Mouse (Mus musculus) hindbrain, embryonic 12.5 days (tissue): ENCODE measurements around the gene Gm49711. TPM values are rescaled to one million over a fixed set of nuclear protein-coding genes. Genes with fewer than 3 reads are reported as not detected.
A peak's percentile ranks its signal among the peaks of the same experiment; 100 is the strongest.

Source experiments
- ATAC-seq: fragments of 200-750 bp; cut with Nextera tagmentation; 2 replicates; pipeline ENCODE4 v1.8.0; 2017; ENCODE audit warnings: moderate TSS enrichment; ENCODE audit not compliant: low FRiP score
- H3K27ac ChIP-seq: fragments of 300-500 bp; sonication (generic); 2 replicates; pipeline ENCODE4 v1.5.1; 2016; ENCODE audit warnings: mild to moderate bottlenecking
- H3K27me3 ChIP-seq: fragments of 300-500 bp; sonication (generic); 2 replicates; pipeline ENCODE4 v1.6.1; 2016; ENCODE audit warnings: mild to moderate bottlenecking
- H3K36me3 ChIP-seq: fragments of 300-500 bp; sonication (generic); 2 replicates; pipeline ENCODE4 v1.6.1; 2016; ENCODE audit warnings: mild to moderate bottlenecking
- H3K4me1 ChIP-seq: fragments of 300-500 bp; sonication (generic); 2 replicates; pipeline ENCODE4 v1.6.1; 2016
- H3K4me2 ChIP-seq: fragments of 300-500 bp; sonication (generic); replicated peaks from 2 replicates; pipeline ENCODE4 v1.6.1; 2016; ENCODE audit warnings: mild to moderate bottlenecking
- H3K4me3 ChIP-seq: fragments of 300-500 bp; sonication (generic); 2 replicates; pipeline ENCODE4 v1.5.1; 2016; ENCODE audit warnings: mild to moderate bottlenecking
- H3K9ac ChIP-seq: fragments of 300-500 bp; sonication (generic); 2 replicates; pipeline ENCODE4 v1.6.1; 2016; ENCODE audit warnings: mild to moderate bottlenecking, moderate library complexity
- H3K9me3 ChIP-seq: fragments of 300-500 bp; sonication (generic); replicated peaks from 2 replicates; pipeline ENCODE4 v1.6.1; 2016; ENCODE audit warnings: mild to moderate bottlenecking
- WGBS: fragments of 180-500 bp; shearing (Covaris S2); methylation state at CpG from one replicate; pipeline ENCODE4 v1.1.7; 2016; 5-methylcytosine and 5-hydroxymethylcytosine counted together
- polyA plus RNA-seq: library from polyadenylated mRNA; unstranded; fragments of >200 nt; fragmentation: Nextera tagmentation; extraction: Ambion mirVana; gene quantifications from 2 replicates; pipeline ENCODE4 v1.2.1, GENCODE M21; 2016

Gm49711 gene
- polyA plus RNA-seq: 0.26 and 0.65 TPM in 2 replicates

GRCm38 (mm10) chr16:92057852-92058643 is at the start of gene Gm49711, which contains the start of the genes Mrps6 and Slc5a3:
Gm49711 (plus strand) TSS chr16:92058316.
Mrps6 (plus strand) TSS chr16:92058270.
Slc5a3 (plus strand) TSS chr16:92058322.
- peak within 1 kb of the TSS; percentile 97 for H3K4me3 ChIP-seq
- peak; percentile 92 for ATAC-seq
- peaks cover 27% of the 10 kb centered on the region for H3K4me1 ChIP-seq
- H3K27ac ChIP-seq: peak within 1 kb of the TSS; percentile 90
- peaks cover 9% of the 10 kb centered on the region for H3K9me3 ChIP-seq
- H3K4me2 ChIP-seq: peak within 1 kb of the TSS; percentile 73
- WGBS: under 1% methylated on average over 90 of the region's 99 CpGs
- peak within 1 kb of the TSS; percentile 95 for H3K9ac ChIP-seq
- no peaks in the 10 kb centered on the region for H3K27me3 ChIP-seq
- H3K36me3 ChIP-seq: peaks cover 20% of the 10 kb centered on the region

GRCm38 (mm10) chr16:92009586-92009985 is 48.5 kb upstream of the Gm49711 start:
- H3K36me3 ChIP-seq: no peaks in the 10 kb centered on the region
- H3K4me2 ChIP-seq: no peak overlapping the region
- 0 out of 2 replicates have a peak, but pooled peaks cover 5% of the 10 kb centered on the region for H3K9me3 ChIP-seq
- no peak overlapping the region for H3K9ac ChIP-seq
- WGBS: 87% methylated on average over 2 of the region's 2 CpGs
- no peak for ATAC-seq
- no peaks in the 10 kb centered on the region for H3K27me3 ChIP-seq
- H3K27ac ChIP-seq: no peak overlapping the region
- H3K4me3 ChIP-seq: no peak overlapping the region
- no peaks in the 10 kb centered on the region for H3K4me1 ChIP-seq

GRCm38 (mm10) chr16:92016792-92017191 is 41.3 kb upstream of the Gm49711 start:
- no peak for ATAC-seq
- Histone ChIP-seq H3K36me3 (no peaks in the 10 kb centered on the region), H3K9me3 (no peaks in the 10 kb centered on the region), H3K4me2 (no peak overlapping the region), H3K27ac (no peak overlapping the region), H3K9ac (no peak overlapping the region), H3K27me3 (no peaks in the 10 kb centered on the region), H3K4me1 (peaks cover 13% of the 10 kb centered on the region; the same call in 1 of the 2 replicates), H3K4me3 (no peak overlapping the region)
- WGBS: 90% methylated on average over 8 of the region's 8 CpGs

GRCm38 (mm10) chr16:92019141-92020118 is 38.7 kb upstream of the Gm49711 start:
- H3K4me1 ChIP-seq: peaks cover 13% of the 10 kb centered on the region; the same call in 1 of the 2 replicates
- H3K4me2 ChIP-seq: peak overlapping the region; percentile 57
- 8% methylated on average over 26 of the region's 26 CpGs for WGBS
- H3K4me3 ChIP-seq: peak overlapping the region; percentile 32
- no peaks in the 10 kb centered on the region for H3K27me3 ChIP-seq
- peak overlapping the region; percentile 67; the same call in 1 of the 2 replicates for H3K27ac ChIP-seq
- no peaks in the 10 kb centered on the region for H3K9me3 ChIP-seq
- H3K9ac ChIP-seq: peak overlapping the region; percentile 47
- no peaks in the 10 kb centered on the region for H3K36me3 ChIP-seq
- ATAC-seq: peak; percentile 81

- Histone ChIP-seq H3K9me3 (no peaks in the 10 kb centered on the region), H3K4me1 (peaks cover 13% of the 10 kb centered on the region; the same call in 1 of the 2 replicates), H3K4me3 (no peak overlapping the region), H3K4me2 (no peak overlapping the region), H3K9ac (no peak overlapping the region), H3K27me3 (no peaks in the 10 kb centered on the region), H3K27ac (no peak overlapping the region), H3K36me3 (no peaks in the 10 kb centered on the region)
- 86% methylated on average over 12 of the region's 12 CpGs for WGBS
- ATAC-seq: no peak
These were observed 36.3 kb upstream of the Gm49711 start for GRCm38 (mm10) chr16:92021656-92022400.

GRCm38 (mm10) chr16:92022494-92023283 is 35.4 kb upstream of the Gm49711 start:
- 74% methylated on average over 20 of the region's 20 CpGs for WGBS
- no peak for ATAC-seq

GRCm38 (mm10) chr16:92033286-92033685 is 24.8 kb upstream of the Gm49711 start:
- ATAC-seq: no peak
- H3K4me3 ChIP-seq: no peak overlapping the region
- no peaks in the 10 kb centered on the region for H3K4me1 ChIP-seq
- H3K27me3 ChIP-seq: no peaks in the 10 kb centered on the region
- no peak overlapping the region for H3K27ac ChIP-seq
- H3K4me2 ChIP-seq: no peak overlapping the region
- no peak overlapping the region for H3K9ac ChIP-seq
- WGBS: 82% methylated on average over 3 of the region's 3 CpGs
- H3K36me3 ChIP-seq: no peaks in the 10 kb centered on the region
- H3K9me3 ChIP-seq: no peaks in the 10 kb centered on the region

More at GRCm38 (mm10) chr16:92022494-92023283, 35.4 kb upstream of the Gm49711 start:
- no peak overlapping the region for H3K4me3 ChIP-seq
- H3K9me3 ChIP-seq: no peaks in the 10 kb centered on the region
- H3K4me1 ChIP-seq: peaks cover 13% of the 10 kb centered on the region; the same call in 1 of the 2 replicates
- H3K9ac ChIP-seq: no peak overlapping the region
- H3K27me3 ChIP-seq: no peaks in the 10 kb centered on the region
- H3K36me3 ChIP-seq: no peaks in the 10 kb centered on the region
- no peak overlapping the region for H3K4me2 ChIP-seq
- no peak overlapping the region for H3K27ac ChIP-seq

- no peak for ATAC-seq
- H3K27ac ChIP-seq: no peak overlapping the region
- no peak overlapping the region for H3K4me2 ChIP-seq
- H3K36me3 ChIP-seq: no peaks in the 10 kb centered on the region
- H3K9ac ChIP-seq: no peak overlapping the region
- no peaks in the 10 kb centered on the region for H3K27me3 ChIP-seq
- H3K9me3 ChIP-seq: no peaks in the 10 kb centered on the region
- WGBS: 75% methylated on average over 5 of the region's 5 CpGs
- H3K4me3 ChIP-seq: no peak overlapping the region
- no peaks in the 10 kb centered on the region for H3K4me1 ChIP-seq
These were observed 23.4 kb upstream of the Gm49711 start for GRCm38 (mm10) chr16:92034676-92035075.

GRCm38 (mm10) chr16:92036701-92037100 is 21.4 kb upstream of the Gm49711 start:
- H3K9ac ChIP-seq: no peak overlapping the region
- 53% methylated on average over 8 of the region's 8 CpGs for WGBS
- H3K4me2 ChIP-seq: no peak overlapping the region
- H3K4me1 ChIP-seq: no peaks in the 10 kb centered on the region
- no peak overlapping the region for H3K27ac ChIP-seq
- no peak for ATAC-seq
- no peaks in the 10 kb centered on the region for H3K36me3 ChIP-seq
- peaks cover 2% of the 10 kb centered on the region; the same call in 1 of the 2 replicates for H3K27me3 ChIP-seq
- H3K9me3 ChIP-seq: no peaks in the 10 kb centered on the region
- H3K4me3 ChIP-seq: no peak overlapping the region

- H3K27ac ChIP-seq: no peak overlapping the region
- no peak overlapping the region for H3K4me3 ChIP-seq
- H3K9ac ChIP-seq: no peak overlapping the region
- H3K27me3 ChIP-seq: peaks cover 2% of the 10 kb centered on the region; the same call in 1 of the 2 replicates
- H3K36me3 ChIP-seq: no peaks in the 10 kb centered on the region
- H3K9me3 ChIP-seq: no peaks in the 10 kb centered on the region
- ATAC-seq: no peak
- no peaks in the 10 kb centered on the region for H3K4me1 ChIP-seq
- no peak overlapping the region for H3K4me2 ChIP-seq
- 86% methylated on average over 21 of the region's 21 CpGs for WGBS
These were observed 20.1 kb upstream of the Gm49711 start for GRCm38 (mm10) chr16:92037891-92038607.
